Mouse (Mus musculus) myocyte (in vitro differentiated cells): ENCODE data around the gene Tmem202.

Source experiments
- MAX ChIP-seq: IDR thresholded peaks from one replicate; pipeline ENCODE4 v1.6.1; 2011; ENCODE audit warnings: low read depth, mild to moderate bottlenecking, control low read depth
- MYOD1 ChIP-seq, 3 experiments: IDR thresholded peaks; one replicate each; pipeline ENCODE4 v1.6.1; 2011; ENCODE audit warnings: control low read depth in 2 of 3, low read depth in 2 of 3, mild to moderate bottlenecking in 2 of 3, moderate library complexity in 1 of 3; ENCODE audit not compliant: insufficient read length in 2 of 3, control insufficient read depth in 1 of 3
- POLR2AphosphoS2 ChIP-seq: IDR thresholded peaks from one replicate; pipeline ENCODE4 v1.6.1; 2011; ENCODE audit warnings: low read depth, control low read depth; ENCODE audit not compliant: insufficient read length
- TCF12 ChIP-seq: IDR thresholded peaks from one replicate; pipeline ENCODE4 v1.6.1; 2011; ENCODE audit warnings: mild to moderate bottlenecking, control low read depth; ENCODE audit not compliant: poor library complexity, insufficient read depth, severe bottlenecking

DNA sequence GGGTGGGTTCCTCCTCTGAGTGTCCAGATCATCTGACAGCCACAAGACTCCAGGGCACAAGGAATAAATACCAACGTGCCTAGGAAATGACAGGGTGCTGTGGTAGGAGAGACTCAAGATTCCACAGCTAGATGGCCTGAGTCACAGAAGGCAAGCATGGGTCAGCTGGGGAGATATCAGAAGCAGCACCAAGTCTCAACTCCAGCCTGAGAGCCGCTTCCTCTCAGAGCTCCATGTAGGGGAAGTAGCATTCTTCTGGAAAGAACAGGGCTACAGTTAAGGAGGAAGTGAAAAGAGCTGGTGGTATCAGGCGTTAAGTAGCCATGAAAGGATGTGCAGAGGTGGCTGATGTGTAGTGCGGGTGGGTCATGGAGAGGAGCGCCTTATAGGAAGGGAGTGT is 5.1 kb upstream of the Tmem202 start:
- TF ChIP-seq MYOD1 (IDR thresholded peaks at IDR 0.05; ENCODE audit: control insufficient read depth in 1 of 3, insufficient read length in 2 of 3, low read depth in 2 of 3) (peak in 1 of 3 experiments; percentile 9), MAX (no peak), TCF12 (no peak), POLR2AphosphoS2 (no peak)
